Mouse (Mus musculus): ENCODE data around the gene 1700016C15Rik. TPM values are rescaled to one million over a fixed set of nuclear protein-coding genes. Genes with fewer than 3 reads are reported as not detected.
A peak's percentile ranks its signal among the peaks of the same experiment; 100 is the strongest.

1700016C15Rik gene
- polyA plus RNA-seq, 1 experiment from 2014 or later: not detected

DNA sequence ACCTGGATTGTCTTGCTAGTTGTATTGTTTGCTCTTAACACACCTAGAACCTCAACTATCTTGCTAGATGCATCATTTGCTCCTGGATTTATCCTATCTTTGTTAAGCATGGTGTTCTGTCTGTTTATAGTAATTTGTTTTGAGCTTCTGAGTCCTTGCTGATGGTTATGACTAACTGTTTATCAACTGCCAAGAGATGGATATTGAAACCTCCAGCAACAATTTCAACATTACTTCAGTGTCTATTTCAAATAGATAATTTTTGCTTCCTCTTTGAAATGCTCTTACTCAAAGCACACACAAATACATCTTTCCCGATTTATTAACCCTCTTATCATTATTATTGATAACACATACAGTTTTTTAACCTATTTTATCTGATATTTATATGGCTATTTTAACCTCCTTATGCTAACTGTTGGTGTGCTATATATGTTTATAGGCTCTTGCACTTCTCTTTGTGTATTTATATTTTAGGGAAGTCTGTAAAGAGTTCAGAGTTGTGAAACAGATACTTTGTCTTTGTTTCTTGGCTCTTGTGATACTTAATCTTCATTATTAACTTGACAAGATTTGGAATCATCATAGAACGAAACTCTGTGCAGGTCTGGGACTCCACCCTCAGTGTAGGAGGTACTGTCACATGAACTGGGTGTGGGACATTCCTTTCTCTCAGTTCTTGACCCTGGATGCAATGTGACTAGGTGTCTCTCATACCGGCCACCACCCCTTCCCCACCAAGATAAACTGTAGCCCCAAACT, 15.8 kb upstream of the 1700016C15Rik start:
- Histone ChIP-seq H3K9me3 (replicated peaks; ENCODE audit: control insufficient read depth, low read length) (no peaks in the 10 kb centered on the region), H3K4me1 (ENCODE audit: control insufficient read depth, low read depth, low read length) (peaks cover 7% of the 10 kb centered on the region), H3K27ac (ENCODE audit: low read length) (no peak overlapping the region), H3K4me3 (ENCODE audit: low read depth, low read length) (no peak overlapping the region), H3K27me3 (ENCODE audit: control insufficient read depth, insufficient read depth, low read depth, low read length) (no peaks in the 10 kb centered on the region), H3K36me3 (ENCODE audit: control insufficient read depth, insufficient read depth) (no peaks in the 10 kb centered on the region), H3K9ac (ENCODE audit: low read depth, low read length) (no peak overlapping the region), H3K4me2 (ENCODE audit: low read depth, low read length) (no peak overlapping the region)
- 43% methylated on average over 3 of the region's 3 CpGs for WGBS (ENCODE audit: insufficient replicate concordance)
- no peak for ATAC-seq (ENCODE audit: low read depth)

DNA sequence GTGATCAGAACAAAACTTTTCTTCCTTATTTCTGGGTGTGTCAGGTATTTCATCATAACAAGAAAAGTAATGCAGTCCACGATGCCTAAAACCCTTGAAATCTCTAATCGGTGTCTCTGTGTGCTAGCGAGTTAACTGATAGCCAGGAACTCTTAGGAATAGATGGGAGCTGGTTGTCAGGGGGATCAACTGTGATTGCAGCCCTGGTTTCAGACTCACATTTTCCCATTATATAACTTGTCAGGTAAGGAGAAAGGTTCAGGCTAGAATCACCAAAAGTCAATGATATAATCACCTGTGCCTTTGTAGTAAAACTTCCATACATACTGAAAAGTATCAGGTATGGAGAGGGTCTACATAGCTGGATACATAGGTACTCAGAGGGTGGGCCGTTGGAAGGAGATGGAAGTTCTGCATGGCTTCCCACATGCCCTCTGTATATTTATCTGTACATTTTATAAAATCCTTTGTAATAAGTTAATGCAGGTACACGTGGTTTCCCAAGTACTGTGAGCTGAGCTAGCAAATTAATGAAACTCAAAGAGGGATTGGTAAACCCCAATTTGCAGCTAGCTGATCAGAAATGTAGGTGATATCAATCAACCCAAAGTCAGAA, 15.1 kb upstream of the 1700016C15Rik start:
- Histone ChIP-seq H3K4me3 (ENCODE audit: low read depth, low read length) (no peak overlapping the region), H3K4me1 (ENCODE audit: control insufficient read depth, low read depth, low read length) (peaks cover 7% of the 10 kb centered on the region), H3K4me2 (ENCODE audit: low read depth, low read length) (no peak overlapping the region), H3K9ac (ENCODE audit: low read depth, low read length) (no peak overlapping the region), H3K9me3 (replicated peaks; ENCODE audit: control insufficient read depth, low read length) (no peaks in the 10 kb centered on the region), H3K27me3 (ENCODE audit: control insufficient read depth, insufficient read depth, low read depth, low read length) (no peaks in the 10 kb centered on the region), H3K36me3 (ENCODE audit: control insufficient read depth, insufficient read depth) (no peaks in the 10 kb centered on the region), H3K27ac (ENCODE audit: low read length) (no peak overlapping the region)
- ATAC-seq (ENCODE audit: low read depth): no peak
- WGBS (ENCODE audit: insufficient replicate concordance): 61% methylated on average over 5 of the region's 5 CpGs

DNA sequence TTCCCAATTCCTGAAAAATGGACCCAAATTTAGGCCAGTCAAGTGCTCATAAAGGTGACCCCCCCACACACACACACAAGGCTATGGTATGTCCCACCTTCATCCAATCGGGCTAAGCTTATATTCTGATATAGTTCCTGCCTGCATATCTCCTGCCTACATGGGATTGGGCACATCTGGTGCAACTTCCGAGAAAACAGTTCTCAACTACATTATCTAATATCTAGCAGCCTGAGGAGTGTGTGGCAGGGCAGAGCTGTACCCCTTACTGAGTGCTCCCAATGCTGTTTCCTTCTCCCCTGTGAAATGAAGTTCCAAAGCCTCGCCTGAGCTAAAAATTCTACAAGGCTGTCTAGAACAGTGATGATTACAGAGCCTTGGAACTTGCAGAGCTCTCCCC, 13.2 kb upstream of the 1700016C15Rik start:
- Histone ChIP-seq H3K9ac (ENCODE audit: low read depth, low read length) (no peak overlapping the region), H3K36me3 (ENCODE audit: control insufficient read depth, insufficient read depth) (no peaks in the 10 kb centered on the region), H3K4me2 (ENCODE audit: low read depth, low read length) (no peak overlapping the region), H3K4me3 (ENCODE audit: low read depth, low read length) (no peak overlapping the region), H3K4me1 (ENCODE audit: control insufficient read depth, low read depth, low read length) (peaks cover 7% of the 10 kb centered on the region), H3K27me3 (ENCODE audit: control insufficient read depth, insufficient read depth, low read depth, low read length) (no peaks in the 10 kb centered on the region), H3K9me3 (replicated peaks; ENCODE audit: control insufficient read depth, low read length) (no peaks in the 10 kb centered on the region), H3K27ac (ENCODE audit: low read length) (no peak overlapping the region)
- 28% methylated on average over 3 of the region's 3 CpGs for WGBS (ENCODE audit: insufficient replicate concordance)
- ATAC-seq (ENCODE audit: low read depth): peak; percentile 76

DNA sequence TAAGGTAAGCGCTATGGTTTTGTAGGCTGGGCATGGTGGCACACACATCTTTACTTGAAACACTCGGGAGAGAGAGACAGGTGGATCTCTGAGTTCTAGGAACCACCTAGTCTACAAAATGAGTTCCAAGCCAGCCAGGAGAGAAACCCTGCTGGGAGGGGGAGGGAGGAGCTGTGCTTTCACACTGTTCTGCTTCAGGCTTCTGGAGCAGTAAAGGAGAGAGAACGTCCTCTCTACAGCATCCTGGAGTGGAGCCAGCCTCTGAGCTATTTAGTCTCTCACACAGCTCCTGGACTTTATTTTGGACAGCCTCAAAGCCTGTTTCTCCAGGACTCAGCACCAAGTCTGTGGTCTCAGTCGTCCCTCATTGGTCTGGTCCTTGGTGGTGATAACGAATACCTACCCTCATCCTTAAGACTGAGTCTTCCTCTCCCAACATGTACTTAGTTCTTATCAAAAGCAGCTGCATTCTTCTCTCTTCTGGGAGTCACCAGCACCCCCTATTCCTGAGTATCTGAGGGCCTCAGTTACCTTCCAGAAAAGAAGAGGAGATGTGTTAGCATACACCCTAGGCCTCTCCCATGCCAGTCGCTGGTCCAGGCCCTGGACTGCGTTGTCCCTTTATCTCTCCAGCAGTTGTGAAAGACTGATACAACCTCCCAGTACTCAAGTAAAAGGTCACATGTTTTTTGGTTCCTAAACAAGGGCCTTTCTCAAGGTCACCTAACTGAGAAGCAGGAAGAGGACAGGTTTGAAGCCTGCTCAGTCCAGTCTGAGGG, 12.4 kb upstream of the 1700016C15Rik start:
- Histone ChIP-seq H3K27me3 (ENCODE audit: control insufficient read depth, insufficient read depth, low read depth, low read length) (no peaks in the 10 kb centered on the region), H3K4me1 (ENCODE audit: control insufficient read depth, low read depth, low read length) (peaks cover 7% of the 10 kb centered on the region), H3K27ac (ENCODE audit: low read length) (no peak overlapping the region; the same call in 1 of the 2 replicates), H3K4me2 (ENCODE audit: low read depth, low read length) (no peak overlapping the region), H3K9me3 (replicated peaks; ENCODE audit: control insufficient read depth, low read length) (no peaks in the 10 kb centered on the region), H3K9ac (ENCODE audit: low read depth, low read length) (no peak overlapping the region), H3K36me3 (ENCODE audit: control insufficient read depth, insufficient read depth) (no peaks in the 10 kb centered on the region), H3K4me3 (ENCODE audit: low read depth, low read length) (no peak overlapping the region)
- WGBS (ENCODE audit: insufficient replicate concordance): 43% methylated on average over 7 of the region's 7 CpGs
- peak; percentile 52 for ATAC-seq (ENCODE audit: low read depth)

DNA sequence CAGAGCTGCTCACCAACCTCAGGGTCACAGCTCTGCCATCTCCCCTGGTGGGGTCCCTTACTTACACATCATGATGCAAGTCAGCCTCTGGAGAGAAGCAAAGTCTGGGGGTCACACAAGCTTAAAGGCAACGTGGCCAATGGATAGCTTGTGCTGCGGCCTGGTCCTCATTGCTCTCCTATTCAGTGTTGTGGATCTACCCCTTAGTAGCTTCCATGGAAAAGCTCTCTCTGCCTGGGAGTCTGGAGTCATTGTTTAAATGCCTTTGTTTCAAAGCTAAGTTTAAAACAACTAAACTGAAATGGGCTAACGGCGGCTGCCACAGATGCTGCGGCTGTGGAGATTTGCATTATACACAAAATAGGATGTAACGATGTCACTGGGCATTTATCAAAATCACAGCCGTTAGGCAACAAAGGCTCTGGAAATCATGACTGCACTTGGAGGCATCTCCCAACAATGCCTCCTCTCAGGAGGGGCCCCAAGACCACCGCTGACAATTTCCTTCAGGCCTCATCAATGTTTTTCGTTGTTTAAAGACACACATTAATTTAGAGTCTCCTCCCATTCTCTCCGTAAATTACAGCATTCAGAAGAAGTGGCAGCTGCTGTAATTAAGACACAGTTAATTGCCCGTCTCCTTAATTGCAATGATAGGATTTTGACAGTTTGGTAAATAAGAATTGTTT, 11.1 kb upstream of the 1700016C15Rik start:
- Histone ChIP-seq H3K9me3 (replicated peaks; ENCODE audit: control insufficient read depth, low read length) (no peaks in the 10 kb centered on the region), H3K36me3 (ENCODE audit: control insufficient read depth, insufficient read depth) (no peaks in the 10 kb centered on the region), H3K4me3 (ENCODE audit: low read depth, low read length) (no peak overlapping the region), H3K4me1 (ENCODE audit: control insufficient read depth, low read depth, low read length) (peaks cover 7% of the 10 kb centered on the region), H3K27me3 (ENCODE audit: control insufficient read depth, insufficient read depth, low read depth, low read length) (no peaks in the 10 kb centered on the region), H3K27ac (ENCODE audit: low read length) (no peak overlapping the region), H3K9ac (ENCODE audit: low read depth, low read length) (no peak overlapping the region), H3K4me2 (ENCODE audit: low read depth, low read length) (no peak overlapping the region)
- ATAC-seq (ENCODE audit: low read depth): no peak
- 65% methylated on average over 11 of the region's 11 CpGs for WGBS (ENCODE audit: insufficient replicate concordance)

DNA sequence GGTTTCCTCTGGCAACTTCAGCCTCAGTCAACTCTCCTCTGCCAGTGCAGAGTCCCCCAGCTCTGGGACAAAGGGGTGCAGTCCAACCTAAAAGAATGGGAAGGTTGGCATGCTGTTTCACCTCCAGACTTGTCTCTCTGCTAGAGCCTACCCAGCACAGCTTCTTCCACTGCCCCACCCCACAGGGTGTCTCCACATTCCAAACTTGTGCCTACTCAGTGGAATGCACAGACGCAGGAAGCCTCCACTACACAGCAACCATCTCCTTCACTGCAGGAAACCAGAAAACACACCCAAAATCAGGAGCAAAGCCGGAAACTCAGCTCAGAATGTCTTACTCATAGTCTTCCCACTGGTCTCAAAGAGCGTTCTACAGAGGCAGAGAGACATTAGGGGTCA, 10.6 kb upstream of the 1700016C15Rik start:
- Histone ChIP-seq H3K4me2 (ENCODE audit: low read depth, low read length) (no peak overlapping the region), H3K4me3 (ENCODE audit: low read depth, low read length) (no peak overlapping the region), H3K36me3 (ENCODE audit: control insufficient read depth, insufficient read depth) (no peaks in the 10 kb centered on the region), H3K4me1 (ENCODE audit: control insufficient read depth, low read depth, low read length) (peaks cover 7% of the 10 kb centered on the region), H3K27ac (ENCODE audit: low read length) (no peak overlapping the region), H3K9me3 (replicated peaks; ENCODE audit: control insufficient read depth, low read length) (no peaks in the 10 kb centered on the region), H3K9ac (ENCODE audit: low read depth, low read length) (no peak overlapping the region), H3K27me3 (ENCODE audit: control insufficient read depth, insufficient read depth, low read depth, low read length) (no peaks in the 10 kb centered on the region)
- WGBS (ENCODE audit: insufficient replicate concordance): 57% methylated on average over 3 of the region's 3 CpGs
- no peak for ATAC-seq (ENCODE audit: low read depth)

DNA sequence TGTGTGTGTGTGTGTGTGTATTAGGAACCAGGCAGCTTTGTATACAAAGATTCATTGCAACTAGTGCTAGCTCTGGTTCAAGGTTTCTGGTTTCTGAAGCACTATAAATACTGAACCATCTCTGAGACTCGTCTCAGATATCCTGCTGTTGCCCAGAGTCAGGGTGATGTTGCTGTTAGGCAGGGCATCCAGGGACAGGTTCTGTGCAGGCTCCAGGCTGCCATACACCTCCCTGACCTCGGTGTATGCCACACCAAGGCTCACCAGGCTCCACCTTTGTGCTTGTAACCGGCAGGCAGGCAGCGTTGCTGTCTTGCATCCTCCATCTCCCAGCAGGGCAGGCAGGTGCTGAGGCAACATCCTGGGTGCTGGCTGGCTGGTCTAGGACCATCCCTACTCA, 5.8 kb upstream of the 1700016C15Rik start:
- 61% methylated on average over 4 of the region's 4 CpGs for WGBS (ENCODE audit: insufficient replicate concordance)
- H3K4me3 ChIP-seq (ENCODE audit: low read depth, low read length): no peak overlapping the region
- no peaks in the 10 kb centered on the region for H3K27me3 ChIP-seq (ENCODE audit: control insufficient read depth, insufficient read depth, low read depth, low read length)
- H3K9ac ChIP-seq (ENCODE audit: low read depth, low read length): no peak overlapping the region
- no peaks in the 10 kb centered on the region for H3K9me3 ChIP-seq (replicated peaks; ENCODE audit: control insufficient read depth, low read length)
- no peak for ATAC-seq (ENCODE audit: low read depth)
- H3K4me1 ChIP-seq (ENCODE audit: control insufficient read depth, low read depth, low read length): no peaks in the 10 kb centered on the region; the same call in 1 of the 2 replicates
- H3K27ac ChIP-seq (ENCODE audit: low read length): no peak overlapping the region
- H3K4me2 ChIP-seq (ENCODE audit: low read depth, low read length): no peak overlapping the region
- H3K36me3 ChIP-seq (ENCODE audit: control insufficient read depth, insufficient read depth): no peaks in the 10 kb centered on the region

DNA sequence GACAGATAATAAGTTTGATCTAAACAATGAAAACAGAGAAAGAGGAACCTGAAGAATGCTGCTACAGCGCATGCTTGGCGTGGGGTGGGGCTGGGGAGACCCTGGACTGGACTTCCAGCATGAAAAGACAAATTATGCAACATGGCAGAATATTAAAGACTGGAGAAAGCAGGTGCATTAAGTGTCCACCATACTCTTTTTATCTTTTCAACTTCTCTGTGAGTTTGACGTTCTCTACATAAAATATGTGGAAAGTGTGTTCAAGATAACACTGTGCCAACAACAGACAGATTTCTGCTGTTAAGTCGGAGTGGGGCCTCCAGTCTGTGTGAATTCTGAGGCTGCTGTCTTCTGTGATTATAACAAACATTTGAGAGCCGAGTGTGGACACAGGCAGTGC, 2.7 kb upstream of the 1700016C15Rik start:
- no peak for ATAC-seq (ENCODE audit: low read depth)
- Histone ChIP-seq H3K36me3 (ENCODE audit: control insufficient read depth, insufficient read depth) (no peaks in the 10 kb centered on the region), H3K4me1 (ENCODE audit: control insufficient read depth, low read depth, low read length) (no peaks in the 10 kb centered on the region; the same call in 1 of the 2 replicates), H3K4me2 (ENCODE audit: low read depth, low read length) (no peak overlapping the region), H3K27me3 (ENCODE audit: control insufficient read depth, insufficient read depth, low read depth, low read length) (no peaks in the 10 kb centered on the region), H3K9ac (ENCODE audit: low read depth, low read length) (no peak overlapping the region), H3K27ac (ENCODE audit: low read length) (no peak overlapping the region), H3K4me3 (ENCODE audit: low read depth, low read length) (no peak overlapping the region), H3K9me3 (replicated peaks; ENCODE audit: control insufficient read depth, low read length) (no peaks in the 10 kb centered on the region)
- WGBS (ENCODE audit: insufficient replicate concordance): 25% methylated on average over 5 of the region's 5 CpGs

All from liver, embryonic 16.5 days (tissue).